Mouse (Mus musculus) lung, postnatal 0 days (tissue): ENCODE results near the gene Rtkn2.

Experiments used
- CTCF ChIP-seq: IDR thresholded peaks from 2 replicates; pipeline ENCODE4 v1.5.1; 2016; ENCODE audit warnings: antibody characterized with exemption, mild to moderate bottlenecking
- EP300 ChIP-seq: IDR thresholded peaks from 2 replicates; pipeline ENCODE4 v1.6.1; 2016; ENCODE audit warnings: antibody characterized with exemption, mild to moderate bottlenecking, control low read depth

GRCm38 (mm10) chr10:68008198-68008955 lies 29.0 kb downstream of the Rtkn2 start:
- peak; percentile 63; the same call in 1 of the 2 replicates for TF ChIP-seq EP300
- peak; percentile 25; the same call in 1 of the 2 replicates for TF ChIP-seq CTCF
